Mouse (Mus musculus): ENCODE results near the gene Tmem274. TPM values are rescaled to one million over a fixed set of nuclear protein-coding genes. Genes with fewer than 3 reads are reported as not detected.
"Not testable (repeated sequence)": the region's sequence is repeated elsewhere in the genome, so short reads cannot be mapped to it uniquely, and the experiment has no call there.

Tmem274 gene
- polyA plus RNA-seq, 1 experiment: not detected

- H3K27ac ChIP-seq (ENCODE audit: insufficient read depth, low read length): no peak within 1 kb of the TSS
- no peaks in the 10 kb centered on the region for H3K4me1 ChIP-seq (ENCODE audit: control insufficient read depth, insufficient read depth, low read length)
- H3K4me3 ChIP-seq (ENCODE audit: low read depth, low read length): peak within 1 kb of the TSS; percentile 11; the same call in 1 of the 2 replicates
- H3K9ac ChIP-seq (ENCODE audit: low read depth, poor library complexity, severe bottlenecking): no peak within 1 kb of the TSS
- TF ChIP-seq EP300 (IDR thresholded peaks at IDR 0.05; ENCODE audit: insufficient read depth, low read depth, low read length) (no peak), POLR2A (IDR thresholded peaks at IDR 0.05; ENCODE audit: insufficient read depth, low read length) (no peak), CTCF (IDR thresholded peaks at IDR 0.05; ENCODE audit: low read depth, low read length) (peak; percentile 35)
- H3K36me3 ChIP-seq (ENCODE audit: control insufficient read depth, insufficient read depth, low read length, poor library complexity, severe bottlenecking): no peaks in the 10 kb centered on the region
- H3K27me3 ChIP-seq (ENCODE audit: control insufficient read depth, insufficient read depth, low read length, poor library complexity, severe bottlenecking): no peaks in the 10 kb centered on the region
- no peaks in the 10 kb centered on the region for H3K9me3 ChIP-seq (replicated peaks; ENCODE audit: control insufficient read depth, insufficient read depth, low read length, poor library complexity, severe bottlenecking)
These were observed 22.3 kb upstream of the Tmem274 start, which contains the start of gene Rbp7 for GRCm38 (mm10) chr4:149454879-149455278. Gene Rbp7 (minus strand): TSS chr4:149454978.

- not testable (repeated sequence) for H3K36me3 ChIP-seq (ENCODE audit: control insufficient read depth, insufficient read depth, low read length, poor library complexity, severe bottlenecking); H3K9me3 ChIP-seq (replicated peaks; ENCODE audit: control insufficient read depth, insufficient read depth, low read length, poor library complexity, severe bottlenecking); H3K27me3 ChIP-seq (ENCODE audit: control insufficient read depth, insufficient read depth, low read length, poor library complexity, severe bottlenecking); H3K27ac ChIP-seq (ENCODE audit: insufficient read depth, low read length); H3K4me1 ChIP-seq (ENCODE audit: control insufficient read depth, insufficient read depth, low read length); H3K9ac ChIP-seq (ENCODE audit: low read depth, poor library complexity, severe bottlenecking)
- peak overlapping the region; percentile 42; the same call in 1 of the 2 replicates for H3K4me3 ChIP-seq (ENCODE audit: low read depth, low read length)
These were observed 20.0 kb upstream of the Tmem274 start for GRCm38 (mm10) chr4:149457163-149457562.

- Histone ChIP-seq H3K36me3 (ENCODE audit: control insufficient read depth, insufficient read depth, low read length, poor library complexity, severe bottlenecking) (no peaks in the 10 kb centered on the region), H3K4me1 (ENCODE audit: control insufficient read depth, insufficient read depth, low read length) (no peaks in the 10 kb centered on the region), H3K9me3 (replicated peaks; ENCODE audit: control insufficient read depth, insufficient read depth, low read length, poor library complexity, severe bottlenecking) (no peaks in the 10 kb centered on the region), H3K9ac (ENCODE audit: low read depth, poor library complexity, severe bottlenecking) (no peak overlapping the region), H3K27ac (ENCODE audit: insufficient read depth, low read length) (no peak overlapping the region), H3K27me3 (ENCODE audit: control insufficient read depth, insufficient read depth, low read length, poor library complexity, severe bottlenecking) (no peaks in the 10 kb centered on the region), H3K4me3 (ENCODE audit: low read depth, low read length) (no peak overlapping the region)
- no peak for TF ChIP-seq POLR2A (IDR thresholded peaks at IDR 0.05; ENCODE audit: insufficient read depth, low read length)
- TF ChIP-seq EP300 (IDR thresholded peaks at IDR 0.05; ENCODE audit: insufficient read depth, low read depth, low read length): no peak
- TF ChIP-seq CTCF (IDR thresholded peaks at IDR 0.05; ENCODE audit: low read depth, low read length): no peak
These were observed 19.2 kb upstream of the Tmem274 start for GRCm38 (mm10) chr4:149457831-149458430.

GRCm38 (mm10) chr4:149458526-149458925 is 18.7 kb upstream of the Tmem274 start:
- H3K9me3 ChIP-seq (replicated peaks; ENCODE audit: control insufficient read depth, insufficient read depth, low read length, poor library complexity, severe bottlenecking): no peaks in the 10 kb centered on the region
- no peaks in the 10 kb centered on the region for H3K36me3 ChIP-seq (ENCODE audit: control insufficient read depth, insufficient read depth, low read length, poor library complexity, severe bottlenecking)
- H3K4me1 ChIP-seq (ENCODE audit: control insufficient read depth, insufficient read depth, low read length): no peaks in the 10 kb centered on the region
- no peak overlapping the region for H3K4me3 ChIP-seq (ENCODE audit: low read depth, low read length)
- no peaks in the 10 kb centered on the region for H3K27me3 ChIP-seq (ENCODE audit: control insufficient read depth, insufficient read depth, low read length, poor library complexity, severe bottlenecking)
- H3K27ac ChIP-seq (ENCODE audit: insufficient read depth, low read length): no peak overlapping the region
- no peak overlapping the region for H3K9ac ChIP-seq (ENCODE audit: low read depth, poor library complexity, severe bottlenecking)
- no peak for TF ChIP-seq POLR2A (IDR thresholded peaks at IDR 0.05; ENCODE audit: insufficient read depth, low read length)

GRCm38 (mm10) chr4:149459425-149459824 is 17.8 kb upstream of the Tmem274 start:
- Histone ChIP-seq H3K9ac (ENCODE audit: low read depth, poor library complexity, severe bottlenecking) (no peak overlapping the region), H3K9me3 (replicated peaks; ENCODE audit: control insufficient read depth, insufficient read depth, low read length, poor library complexity, severe bottlenecking) (no peaks in the 10 kb centered on the region), H3K27me3 (ENCODE audit: control insufficient read depth, insufficient read depth, low read length, poor library complexity, severe bottlenecking) (no peaks in the 10 kb centered on the region), H3K4me1 (ENCODE audit: control insufficient read depth, insufficient read depth, low read length) (no peaks in the 10 kb centered on the region), H3K36me3 (ENCODE audit: control insufficient read depth, insufficient read depth, low read length, poor library complexity, severe bottlenecking) (no peaks in the 10 kb centered on the region), H3K4me3 (ENCODE audit: low read depth, low read length) (no peak overlapping the region), H3K27ac (ENCODE audit: insufficient read depth, low read length) (no peak overlapping the region)
- TF ChIP-seq CTCF (IDR thresholded peaks at IDR 0.05; ENCODE audit: low read depth, low read length) (no peak), EP300 (IDR thresholded peaks at IDR 0.05; ENCODE audit: insufficient read depth, low read depth, low read length) (no peak), POLR2A (IDR thresholded peaks at IDR 0.05; ENCODE audit: insufficient read depth, low read length) (no peak)

GRCm38 (mm10) chr4:149460475-149460874 is 16.7 kb upstream of the Tmem274 start:
- not testable (repeated sequence) for H3K9ac ChIP-seq (ENCODE audit: low read depth, poor library complexity, severe bottlenecking); H3K9me3 ChIP-seq (replicated peaks; ENCODE audit: control insufficient read depth, insufficient read depth, low read length, poor library complexity, severe bottlenecking); H3K27ac ChIP-seq (ENCODE audit: insufficient read depth, low read length); H3K27me3 ChIP-seq (ENCODE audit: control insufficient read depth, insufficient read depth, low read length, poor library complexity, severe bottlenecking); H3K36me3 ChIP-seq (ENCODE audit: control insufficient read depth, insufficient read depth, low read length, poor library complexity, severe bottlenecking); H3K4me3 ChIP-seq (ENCODE audit: low read depth, low read length); H3K4me1 ChIP-seq (ENCODE audit: control insufficient read depth, insufficient read depth, low read length)
- TF ChIP-seq CTCF (IDR thresholded peaks at IDR 0.05; ENCODE audit: low read depth, low read length): peak; percentile 2
